39 mouse cellular contexts compared by ENCODE assay signal in the genomic region with DNA sequence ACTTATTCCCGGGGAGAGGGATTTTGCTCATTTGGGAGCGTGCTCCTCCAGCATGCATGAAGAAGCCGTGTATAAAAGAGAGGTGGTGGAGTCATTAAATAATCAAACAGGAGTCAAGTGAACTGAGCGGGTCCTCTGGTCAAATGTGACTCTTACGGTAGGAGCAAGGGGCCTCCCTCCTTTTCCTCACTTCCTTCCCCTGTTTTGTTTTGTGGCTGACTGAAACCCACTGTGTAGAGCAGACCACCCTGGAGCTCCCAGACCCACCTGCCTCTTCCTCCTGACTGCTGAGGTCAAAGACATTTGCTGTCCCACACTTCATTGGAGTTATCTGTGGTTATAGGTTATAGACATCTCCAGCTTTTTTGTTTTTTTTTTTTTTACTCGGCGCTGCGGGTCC. TPM values are rescaled to one million over a fixed set of nuclear protein-coding genes. Genes with fewer than 3 reads are reported as not detected.
DNase-seq lines count a peak whose midpoint lies in the region; ATAC-seq and TF ChIP-seq lines count a peak whose summit lies in the region.
"Had no signal": no experiment of that assay in that cellular context is flagged by ENCODE, and none has a peak within 500 bp of the region (broad histone marks: within the 10 kb centered on the region; RNA-seq: fewer than 3 reads in every experiment).

No protein-coding gene starts in this region.

- no peak for TF ChIP-seq POLR2A in bone marrow, adult 2 months (IDR thresholded peaks at IDR 0.05; ENCODE audit: borderline replicate concordance, control insufficient read depth, low read depth, low read length)

- no peaks in the 10 kb centered on the region for H3K27me3 ChIP-seq in megakaryocyte, embryonic 14.5 days (replicated peaks)
- H3K27me3 ChIP-seq in liver, embryonic 14.5 days (ENCODE audit: control insufficient read depth, insufficient read depth, low read length), result no peaks in the 10 kb centered on the region
- H3K27me3 ChIP-seq: embryonic facial prominence, embryonic 12.5 days; forebrain, embryonic 15.5 days; heart, embryonic 13.5 days; hindbrain, embryonic 15.5 days; kidney, embryonic 15.5 days; limb, embryonic 12.5 days had no signal

- H3K9me3 ChIP-seq in megakaryocyte, embryonic 14.5 days, result peaks cover 4% of the 10 kb centered on the region; the same call in 1 of the 2 replicates
- no peaks in the 10 kb centered on the region for H3K9me3 ChIP-seq in liver, embryonic 14.5 days (ENCODE audit: control insufficient read depth, low read length)
- H3K9me3 ChIP-seq: forebrain, embryonic 15.5 days; hindbrain, embryonic 10.5 days; hindbrain, embryonic 15.5 days; kidney, embryonic 15.5 days; limb, embryonic 12.5 days; midbrain, embryonic 10.5 days had no signal

- H3K36me3 ChIP-seq in megakaryocyte, embryonic 14.5 days (replicated peaks; ENCODE audit: low read length), result no peaks in the 10 kb centered on the region
- no peaks in the 10 kb centered on the region for H3K36me3 ChIP-seq in liver, embryonic 14.5 days (replicated peaks; ENCODE audit: control insufficient read depth, insufficient read depth, low read depth)
- H3K36me3 ChIP-seq: embryonic facial prominence, embryonic 12.5 days; forebrain, embryonic 15.5 days; heart, embryonic 13.5 days; hindbrain, embryonic 10.5 days; hindbrain, embryonic 15.5 days; kidney, embryonic 15.5 days; limb, embryonic 12.5 days; midbrain, embryonic 10.5 days had no signal

- TF ChIP-seq CTCF in bone marrow, adult 2 months (IDR thresholded peaks at IDR 0.05; ENCODE audit: control insufficient read depth, insufficient read depth, low read length), result no peak
- TF ChIP-seq CTCF in liver, embryonic 14.5 days (IDR thresholded peaks at IDR 0.05; ENCODE audit: low read depth), result no peak

- peak overlapping the region; percentile 1; the same call in 1 of the 2 replicates for H3K4me2 ChIP-seq in liver, embryonic 14.5 days (ENCODE audit: low read depth)
- H3K4me2 ChIP-seq: embryonic facial prominence, embryonic 12.5 days; forebrain, embryonic 15.5 days; heart, embryonic 13.5 days; hindbrain, embryonic 15.5 days; kidney, embryonic 15.5 days; limb, embryonic 12.5 days had no signal

- no peak for DNase-seq in liver, embryonic 14.5 days (ENCODE audit: low read depth in 3 of 3, low spot score in 3 of 3)
- no peak for DNase-seq in adrenal gland, adult (ENCODE audit: inconsistent age in 2 of 2, low spot score in 1 of 2)
- DNase-seq in urinary bladder, adult 2 months (ENCODE audit: low spot score), result no peak
- no peak for DNase-seq in adipocyte (ENCODE audit: low spot score)
- DNase-seq: adrenal gland, postnatal 25 days; cerebellum, adult 8-10 months; cerebellum, postnatal 36 days; embryo, embryonic 11 days; gastrocnemius, adult 2 months; gastrocnemius, postnatal 36 days; heart, adult 2 months; heart, postnatal 10 days; kidney, adult 11 months; kidney, postnatal 25 days; lung, adult 18-20 months; lung, postnatal 4 days; right cerebral cortex, postnatal 25 days; spleen, adult 18-20 months had no signal

- no peak overlapping the region for H3K9ac ChIP-seq in liver, embryonic 14.5 days (replicated peaks)
- H3K9ac ChIP-seq: embryonic facial prominence, embryonic 12.5 days; forebrain, embryonic 15.5 days; heart, embryonic 13.5 days; hindbrain, embryonic 15.5 days; kidney, embryonic 15.5 days; limb, embryonic 12.5 days had no signal

- no peak for TF ChIP-seq EP300 in liver, embryonic 14.5 days (IDR thresholded peaks at IDR 0.05; ENCODE audit: low read depth)

- no peak for ATAC-seq in megakaryocyte, adult 5-6 weeks (ENCODE audit: poor library complexity, severe bottlenecking)
- ATAC-seq in liver, embryonic 14.5 days (ENCODE audit: insufficient read depth), result no peak
- ATAC-seq: forebrain, embryonic 15.5 days; inflammation-experienced regulatory T-cells, adult 6 months; lung, postnatal 0 days; midbrain, embryonic 16.5 days; Patski had no signal

- H3K4me3 ChIP-seq in megakaryocyte, embryonic 14.5 days (replicated peaks), result peak overlapping the region; percentile 83
- H3K4me3 ChIP-seq in bone marrow, adult 2 months (replicated peaks; ENCODE audit: control insufficient read depth, low read depth, low read length), result peak overlapping the region; percentile 60
- H3K4me3 ChIP-seq in liver, embryonic 14.5 days (ENCODE audit: insufficient read depth in 1 of 2, low read depth in 2 of 2, low read length in 2 of 2), result no peak overlapping the region
- H3K4me3 ChIP-seq: embryonic facial prominence, embryonic 12.5 days; forebrain, embryonic 15.5 days; gastrocnemius, adult 2 months; heart, adult 2 months; heart, embryonic 13.5 days; hindbrain, embryonic 10.5 days; hindbrain, embryonic 15.5 days; kidney, embryonic 15.5 days; left cerebral cortex, adult 2 months; limb, embryonic 12.5 days; midbrain, embryonic 10.5 days had no signal

- peaks cover 12% of the 10 kb centered on the region for H3K4me1 ChIP-seq in megakaryocyte, embryonic 14.5 days
- no peaks in the 10 kb centered on the region; the same call in 1 of the 2 replicates for H3K4me1 ChIP-seq in bone marrow, adult 2 months (ENCODE audit: control insufficient read depth, insufficient read depth, low read length)
- H3K4me1 ChIP-seq in liver, embryonic 14.5 days (replicated peaks; ENCODE audit: control insufficient read depth in 2 of 2, insufficient read depth in 2 of 2, low read length in 1 of 2), result no peaks in the 10 kb centered on the region
- H3K4me1 ChIP-seq: embryonic facial prominence, embryonic 12.5 days; forebrain, embryonic 15.5 days; heart, embryonic 13.5 days; hindbrain, embryonic 10.5 days; hindbrain, embryonic 15.5 days; kidney, embryonic 15.5 days; limb, embryonic 12.5 days; midbrain, embryonic 10.5 days had no signal

- 12% methylated on average over 8 of the region's 8 CpGs for WGBS in bone marrow, adult 2 months
- 36% methylated on average over 8 of the region's 8 CpGs for WGBS in liver, embryonic 14.5 days (ENCODE audit: insufficient replicate concordance)

- no peak overlapping the region for H3K27ac ChIP-seq in bone marrow, adult 2 months (ENCODE audit: control insufficient read depth, insufficient read depth, low read depth, low read length, poor library complexity)
- no peak overlapping the region for H3K27ac ChIP-seq in liver, embryonic 14.5 days
- H3K27ac ChIP-seq: embryonic facial prominence, embryonic 12.5 days; forebrain, embryonic 15.5 days; gastrocnemius, adult 2 months; heart, adult 2 months; heart, embryonic 13.5 days; hindbrain, embryonic 10.5 days; hindbrain, embryonic 15.5 days; kidney, embryonic 15.5 days; left cerebral cortex, adult 2 months; limb, embryonic 12.5 days; midbrain, embryonic 10.5 days had no signal

RNA-seq across cellular contexts. Expression of a gene that starts 15.8 kb away (rescaled TPM):
- polyA plus RNA-seq in megakaryocyte, embryonic 14.5 days (2012; ENCODE audit: insufficient read depth, low replicate concordance), result 15.1 TPM in 1 of 2 replicates, not detected in the other
- 2.7 and 5.0 TPM in 2 replicates for total RNA-seq in megakaryocyte, adult 5-6 weeks (2015)
- total RNA-seq in megakaryocyte, adult 5-6 weeks (2017), result 1.1 and 1.6 TPM in 2 replicates
- 2.3 and 2.4 TPM in 2 replicates for polyA plus RNA-seq in bone marrow, adult 2 months (2011; ENCODE audit: insufficient read depth, insufficient read length, low replicate concordance, missing spikeins)
- 5.7 and 6.2 TPM in 2 replicates for polyA plus RNA-seq in liver, embryonic 14.5 days (2012; rRNA removed)
- polyA plus RNA-seq in liver, embryonic 14.5 days (2014; fragmentation: Nextera tagmentation; extraction: Ambion mirVana), result 6.9 and 7.5 TPM in 2 replicates
- polyA plus RNA-seq in urinary bladder, adult 2 months (2012; rRNA removed), result 22.2 and 26.8 TPM in 2 replicates

RNA-seq across cellular contexts. Expression of a gene that starts 39.4 kb away (rescaled TPM):
- polyA plus RNA-seq in megakaryocyte, embryonic 14.5 days (2012; ENCODE audit: insufficient read depth, low replicate concordance), result 0.49 and 3.0 TPM in 2 replicates
- not detected in 2 replicates for total RNA-seq in megakaryocyte, adult 5-6 weeks (2015)
- total RNA-seq in megakaryocyte, adult 5-6 weeks (2017), result not detected in 2 replicates
- not detected in 2 replicates for polyA plus RNA-seq in bone marrow, adult 2 months (2011; ENCODE audit: insufficient read depth, insufficient read length, low replicate concordance, missing spikeins)
- polyA plus RNA-seq in liver, embryonic 14.5 days (2012; rRNA removed), result 0.04 and 0.05 TPM in 2 replicates
- polyA plus RNA-seq in liver, embryonic 14.5 days (2014; fragmentation: Nextera tagmentation; extraction: Ambion mirVana), result not detected in 2 replicates
- polyA plus RNA-seq in urinary bladder, adult 2 months (2012; rRNA removed), result 0.63 and 0.71 TPM in 2 replicates
- total RNA-seq: adrenal gland, adult 18-20 months; MEL; neutrophil, adult 5-6 weeks had no signal
- polyA plus RNA-seq: C2C12; inflammation-experienced regulatory T-cells, adult 6 months; limb, embryonic 12.5 days; lung, postnatal 0 days; Patski; stomach, embryonic 16.5 days had no signal

Comparison
In these comparisons a context has a peak if more than half of its experiments do, and no peak if none do; other contexts are left out.
1. H3K4me3 ChIP-seq: peak in megakaryocyte, embryonic 14.5 days (single experiment) and bone marrow, adult 2 months (single experiment); none in liver, embryonic 14.5 days (0 of 2).